Mouse (Mus musculus) Patski (cell line): Measurements from ENCODE around the gene Tmub2. TPM values are rescaled to one million over a fixed set of nuclear protein-coding genes. Genes with fewer than 3 reads are reported as not detected.

Source experiments
- ATAC-seq: fragments of 100-300 bp; one replicate; pipeline ENCODE4 v1.8.0; 2021
- CTCF ChIA-PET: fragments of 350-600 bp; sonication (Branson Sonifier 250); formaldehyde crosslinking; loops from one replicate; lab custom pipeline; 2022; ENCODE audit warnings: inconsistent platforms; lab: Charles Lee
- POLR2A ChIA-PET: fragments of 350-600 bp; sonication (Branson Sonifier 250); formaldehyde crosslinking; loops from one replicate; lab custom pipeline; 2022; ENCODE audit warnings: antibody characterized with exemption, inconsistent platforms; lab: Charles Lee
- DNase-seq: peaks from one replicate; pipeline ENCODE4 v3.0.0-alpha.2; 2011; ENCODE audit warnings: low read depth, low spot score
- H3K27me3 ChIP-seq: fragments of 371-371 bp; one replicate; pipeline ENCODE4 v1.5.1; 2021
- CTCF ChIP-seq: fragments of 100-300 bp; IDR thresholded peaks from one replicate; pipeline ENCODE4 v1.5.1; 2021
- in situ Hi-C: fragments of 300-500 bp; cut with MboI; formaldehyde crosslinking; loops from 3 replicates; pipeline ENCODE4 v1.11.1; 2018; ENCODE audit warnings: low pct_unique_long_range_greater_than_20kb, mixed read lengths
- polyA plus RNA-seq: library from polyadenylated mRNA; unstranded; gene quantifications from one replicate; pipeline ENCODE4 v1.2.3, GENCODE M21; 2021

Gene Tmub2
- 60.5 TPM for polyA plus RNA-seq

DNA sequence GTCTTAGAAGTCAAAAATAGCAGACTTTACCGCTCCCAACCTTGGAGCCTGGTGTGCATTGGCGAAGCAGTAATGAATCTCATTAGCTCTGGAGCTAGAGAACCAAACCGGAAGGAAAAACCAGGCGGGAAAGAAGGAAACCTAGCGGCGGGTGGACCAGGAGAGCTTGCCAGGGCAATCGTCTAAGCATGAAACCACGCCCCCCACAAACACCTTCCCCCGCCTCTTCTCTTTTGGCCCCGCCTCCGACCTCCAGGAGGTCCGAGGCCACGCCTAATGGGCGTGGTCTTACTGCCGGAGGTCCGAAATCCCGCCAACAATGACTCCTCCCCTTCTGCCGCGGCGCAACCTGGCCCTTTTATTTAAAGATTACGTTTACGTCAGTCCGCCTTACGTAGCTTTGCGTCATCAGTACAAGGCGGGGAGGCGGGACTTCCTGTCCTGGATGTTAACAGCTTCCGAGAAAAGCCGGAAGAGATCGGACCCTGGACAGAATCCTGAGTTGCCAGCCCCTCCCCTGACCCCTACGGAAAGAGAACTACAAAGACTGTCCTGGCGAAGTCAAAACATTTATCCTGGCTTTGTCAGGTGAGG is at the start of gene Tmub2:
Gene Tmub2, plus strand, starts transcription at position 431 of the 594 bp plus-strand sequence.
- peak; percentile 61 for ATAC-seq
- CTCF ChIA-PET: interaction anchor here (0.9 to 3.0 kb wide), 3 partner anchors 40 to 61 kb away, joined by 3 to 8 read pairs (median 4); no protein-coding TSS in a partner anchor

DNA sequence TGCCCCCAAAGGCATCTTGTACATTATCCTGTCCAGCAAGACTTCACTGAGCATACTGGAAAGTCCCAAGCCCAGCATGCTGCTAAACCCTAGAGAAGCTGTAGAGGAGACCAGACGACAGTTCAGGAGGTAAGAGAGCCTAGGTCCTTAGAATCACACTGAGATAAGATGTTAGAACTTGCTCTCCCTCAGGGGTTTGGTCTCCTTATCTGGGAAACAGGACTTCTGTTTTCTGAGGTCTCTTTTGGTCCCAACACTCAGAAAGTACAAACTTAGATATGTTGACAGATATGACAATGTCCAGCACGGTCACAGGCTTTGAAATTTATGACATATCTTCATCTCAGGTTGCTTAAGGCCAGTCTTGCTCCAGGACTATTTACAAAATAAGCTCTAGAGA is 48.7 kb upstream of the Tmub2 start:
- ChIA-PET POLR2A (no interaction called here), CTCF (interaction anchor here (1.1 to 2.8 kb wide), 2 partner anchors 12 to 49 kb away, joined by 4 to 7 read pairs; partner anchors contain the start of genes BC030867 and Tmub2)
- in situ Hi-C loops: no loop called here
- H3K27me3 ChIP-seq: peaks cover 21% of the 10 kb centered on the region
- no peak for DNase-seq
- no peak for ATAC-seq
- TF ChIP-seq CTCF: no peak

More for the DNA sequence above, at the start of gene Tmub2:
- POLR2A ChIA-PET: interaction anchor here (0.6 to 1.2 kb wide), 5 partner anchors 10 to 212 kb away, joined by 3 to 6 read pairs (median 5); partner anchors contain the start of gene Slc25a39
- H3K27me3 ChIP-seq: no peaks in the 10 kb centered on the region
- TF ChIP-seq CTCF: no peak
- peak; percentile 97 for DNase-seq
- in situ Hi-C loops: no loop called here

DNA sequence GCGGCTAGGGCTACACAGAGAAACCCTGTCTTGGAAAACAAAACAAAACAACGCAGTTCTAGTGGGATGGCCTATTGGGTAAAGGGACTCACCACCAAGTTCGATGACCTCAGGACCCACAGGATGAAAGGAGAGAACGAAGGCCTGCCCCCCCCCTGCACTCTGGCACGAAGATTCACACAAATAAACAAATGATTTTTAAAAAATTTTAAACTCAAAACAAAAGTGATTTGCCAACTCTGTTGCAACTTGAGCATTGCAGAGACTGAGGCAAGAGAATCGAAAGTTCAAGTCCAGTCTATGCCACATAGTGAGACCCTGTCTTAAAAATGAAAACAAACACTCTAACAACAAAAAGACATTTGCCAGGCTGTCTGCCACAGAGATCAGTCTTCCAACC is 44.1 kb upstream of the Tmub2 start:
- POLR2A ChIA-PET: no interaction called here
- no peak for ATAC-seq
- TF ChIP-seq CTCF: no peak

DNA sequence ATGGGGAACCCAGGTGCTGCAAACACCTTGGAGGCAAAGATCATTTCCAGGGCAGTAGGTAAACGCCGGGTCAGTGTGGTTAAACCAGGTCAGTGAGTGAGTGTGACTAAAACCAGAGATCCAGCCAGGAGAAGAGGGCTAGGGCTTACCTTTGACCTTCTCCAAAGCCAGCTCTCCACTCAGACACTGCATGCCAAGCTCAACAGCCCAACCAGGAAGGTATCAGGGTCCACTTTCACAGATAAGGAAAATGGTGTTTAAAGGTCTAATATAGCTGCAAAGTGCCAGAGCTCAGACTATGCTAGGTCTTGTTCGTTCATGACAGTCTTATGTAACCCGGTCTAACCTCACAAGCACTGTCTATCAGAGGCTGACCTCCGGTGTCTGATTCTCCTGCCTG is 43.5 kb upstream of the Tmub2 start:
- no peak for TF ChIP-seq CTCF
- ChIA-PET POLR2A (no interaction called here), CTCF (interaction anchor here (1.0 kb wide), 1 partner anchor 11 kb away, joined by 3 read pairs; the partner anchor contains the start of gene Hdac5)
- ATAC-seq (no peak), DNase-seq (no peak)
- H3K27me3 ChIP-seq: peaks cover 6% of the 10 kb centered on the region
- in situ Hi-C loops: no loop called here

More for the DNA sequence above, 44.1 kb upstream of the Tmub2 start:
- H3K27me3 ChIP-seq: peaks cover 12% of the 10 kb centered on the region
- CTCF ChIA-PET: interaction anchor here (1.0 kb wide), 1 partner anchor 11 kb away, joined by 3 read pairs; the partner anchor contains the start of gene Hdac5
- in situ Hi-C loops: no loop called here
- no peak for DNase-seq

DNA sequence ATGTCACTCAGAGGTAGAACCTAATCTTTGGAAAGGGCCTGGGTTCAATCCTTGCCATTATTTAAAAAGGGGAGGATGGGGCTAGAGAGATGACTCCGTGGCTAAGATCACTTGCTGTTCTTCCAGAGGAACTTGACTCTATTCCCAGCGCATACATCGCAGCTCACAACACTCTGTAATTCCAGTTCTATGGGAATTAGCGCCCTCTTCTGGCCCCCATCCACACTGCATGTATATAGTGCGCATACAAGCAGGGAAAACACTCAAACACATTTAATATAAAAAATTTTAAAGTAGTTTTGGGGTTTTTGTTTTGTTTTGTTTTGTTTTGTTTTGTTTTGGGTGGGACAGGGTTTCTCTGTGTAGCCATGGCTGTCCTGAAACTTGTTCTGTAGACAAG is 42.9 kb upstream of the Tmub2 start:
- in situ Hi-C loops: no loop called here
- CTCF ChIA-PET: interaction anchor here (1.0 kb wide), 1 partner anchor 12 kb away, joined by 3 read pairs; the partner anchor contains the start of gene Hdac5

GRCm38 (mm10) chr11:102244926-102245449 is 39.7 kb upstream of the Tmub2 start:
- no peaks in the 10 kb centered on the region for H3K27me3 ChIP-seq
- ChIA-PET POLR2A (no interaction called here), CTCF (interaction anchor here (1.7 kb wide), 1 partner anchor 40 kb away, joined by 8 read pairs; the partner anchor contains the start of gene Tmub2)
- in situ Hi-C loops: no loop called here
- DNase-seq (peak; percentile 70), ATAC-seq (peak; percentile 60)
- TF ChIP-seq CTCF: no peak

More for the DNA sequence above, 42.9 kb upstream of the Tmub2 start:
- POLR2A ChIA-PET: no interaction called here
- H3K27me3 ChIP-seq: peaks cover 4% of the 10 kb centered on the region
- ATAC-seq (no peak), DNase-seq (no peak)
- peak; percentile 47 for TF ChIP-seq CTCF

DNA sequence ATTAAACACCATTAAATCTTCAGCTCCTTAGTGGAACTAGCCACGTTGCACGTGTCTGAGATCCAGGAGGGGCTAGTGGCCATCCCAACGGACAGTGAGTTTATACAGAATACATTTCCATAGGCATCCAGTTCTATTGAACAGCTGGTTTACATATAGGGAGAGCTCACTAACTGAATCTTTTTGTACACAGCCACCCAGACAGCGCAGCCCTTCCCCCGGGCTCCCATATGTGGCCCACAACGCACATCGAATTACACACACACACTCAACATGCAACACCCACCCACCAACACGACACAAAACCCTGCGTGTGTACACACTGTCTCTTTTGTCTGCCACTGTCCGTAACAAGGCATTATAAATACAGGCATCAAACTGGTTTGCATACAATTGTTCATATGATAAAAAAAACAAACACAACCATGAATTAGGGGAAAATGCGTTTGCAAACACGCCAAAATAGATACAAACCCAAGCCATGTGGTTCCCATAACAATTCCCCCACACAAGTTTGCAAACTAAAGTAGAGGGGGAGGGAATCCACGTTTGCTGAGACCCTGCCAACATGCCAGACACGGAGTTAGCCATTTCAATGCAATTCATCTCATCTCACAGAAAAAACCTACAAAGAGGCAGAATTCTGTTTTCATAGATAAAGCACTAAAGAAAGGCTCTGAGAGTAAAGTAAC is 39.0 kb upstream of the Tmub2 start:
- POLR2A ChIA-PET: interaction anchor here (1.1 kb wide), 1 partner anchor 75 kb away, joined by 3 read pairs; no protein-coding TSS in a partner anchor

DNA sequence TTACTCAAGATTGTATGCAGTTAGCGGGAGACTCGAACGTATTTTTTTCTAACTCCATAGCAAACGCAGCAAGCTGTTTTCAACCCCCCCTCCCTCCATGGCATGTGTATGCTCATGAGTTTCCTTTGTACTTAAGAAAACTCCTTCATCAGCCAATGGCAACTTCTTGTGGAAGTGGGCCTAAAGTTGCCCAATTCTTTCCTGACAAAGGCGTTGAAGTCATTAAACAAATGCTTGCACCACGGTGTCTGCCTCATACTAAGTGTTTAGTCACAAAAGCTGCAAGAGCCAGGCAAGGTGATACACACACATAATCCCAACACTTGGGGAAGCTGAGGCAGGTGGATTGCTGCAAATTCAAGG is 38.5 kb upstream of the Tmub2 start:
- CTCF ChIA-PET: interaction anchor here (3.1 kb wide), 1 partner anchor 20 kb away, joined by 15 read pairs; no protein-coding TSS in a partner anchor
- POLR2A ChIA-PET: interaction anchor here (1.1 kb wide), 1 partner anchor 75 kb away, joined by 3 read pairs; no protein-coding TSS in a partner anchor
- in situ Hi-C loops: no loop called here
- no peak for TF ChIP-seq CTCF
- ATAC-seq: no peak
- DNase-seq: no peak
- H3K27me3 ChIP-seq: no peaks in the 10 kb centered on the region

More for the DNA sequence above, 39.0 kb upstream of the Tmub2 start:
- no peak for TF ChIP-seq CTCF
- ATAC-seq: no peak
- H3K27me3 ChIP-seq: no peaks in the 10 kb centered on the region
- in situ Hi-C loops: no loop called here
- CTCF ChIA-PET: interaction anchor here (1.7 to 3.1 kb wide), 2 partner anchors 21 to 39 kb away, joined by 8 to 15 read pairs; partner anchors contain the start of gene Tmub2
- DNase-seq: no peak

DNA sequence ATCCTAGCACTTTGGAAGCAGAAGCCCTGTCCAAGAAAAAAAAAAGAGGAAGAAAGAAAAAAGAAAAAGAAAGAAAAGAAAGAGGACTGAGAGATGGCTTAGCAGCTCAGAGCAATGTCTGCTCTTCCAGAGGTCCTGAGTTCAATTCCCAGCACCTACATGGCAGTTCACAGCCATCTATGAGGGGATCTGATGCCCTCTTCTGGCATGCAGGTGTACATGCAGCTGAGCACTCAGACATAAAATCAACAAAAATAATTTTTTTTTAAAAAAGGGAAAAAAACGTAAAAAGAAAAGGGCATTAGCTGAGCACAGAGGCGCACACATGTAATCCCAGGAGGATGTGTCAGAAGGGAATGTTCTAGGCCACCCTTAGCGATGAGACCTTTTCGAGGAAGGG is 37.9 kb upstream of the Tmub2 start:
- POLR2A ChIA-PET: interaction anchor here (0.7 to 1.1 kb wide), 2 partner anchors 76 to 199 kb away, joined by 3 to 6 read pairs; no protein-coding TSS in a partner anchor
- CTCF ChIA-PET: interaction anchor here (0.7 to 3.1 kb wide), 3 partner anchors 14 to 29 kb away, joined by 3 to 15 read pairs (median 3); no protein-coding TSS in a partner anchor
- ATAC-seq (no peak), DNase-seq (no peak)
- H3K27me3 ChIP-seq: no peaks in the 10 kb centered on the region
- TF ChIP-seq CTCF: peak; percentile 56
- in situ Hi-C loops: no loop called here
